In the genomic region with DNA sequence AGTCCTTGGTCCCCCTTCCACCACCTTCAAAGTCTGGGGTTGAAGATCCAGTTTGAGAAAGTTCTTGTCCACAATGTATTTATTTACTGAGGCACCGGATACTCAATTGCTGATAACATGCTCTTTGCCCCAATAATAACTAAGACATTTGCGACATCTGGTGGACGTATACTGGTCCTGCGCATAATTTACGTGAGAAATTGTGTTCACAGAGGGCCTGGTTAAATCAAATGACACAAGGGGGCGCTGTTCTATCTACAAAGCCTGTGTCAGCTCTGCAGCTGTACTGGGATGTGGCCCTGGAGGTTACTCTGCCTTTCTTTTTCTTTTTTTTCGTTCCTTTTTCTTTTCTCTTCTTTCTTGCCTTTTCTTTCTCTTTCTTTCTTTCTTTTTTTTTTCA, we compare ENCODE assay signal across 7 mouse cellular contexts. TPM values are rescaled to one million over a fixed set of nuclear protein-coding genes. Genes with fewer than 3 reads are reported as not detected.
A peak's percentile ranks its signal among the peaks of the same experiment; 100 is the strongest.
DNase-seq lines count a peak whose midpoint lies in the region; ATAC-seq lines count a peak whose summit lies in the region.

No protein-coding gene starts in this region.

- no peak overlapping the region for H3K4me3 ChIP-seq in forebrain, embryonic 14.5 days (ENCODE audit: low read depth, low read length)
- H3K4me3 ChIP-seq in hindbrain, embryonic 14.5 days (replicated peaks; ENCODE audit: low read length), result no peak overlapping the region

- no peaks in the 10 kb centered on the region for H3K27me3 ChIP-seq in forebrain, embryonic 14.5 days (replicated peaks; ENCODE audit: control insufficient read depth, insufficient read depth, low read length)
- H3K27me3 ChIP-seq in hindbrain, embryonic 14.5 days (ENCODE audit: control insufficient read depth, insufficient read depth, low read length), result no peaks in the 10 kb centered on the region

- H3K4me1 ChIP-seq in forebrain, embryonic 14.5 days (ENCODE audit: control insufficient read depth, insufficient read depth, low read length), result 0 out of 2 replicates have a peak, but pooled peaks cover 2% of the 10 kb centered on the region
- peaks cover 8% of the 10 kb centered on the region; the same call in 1 of the 2 replicates for H3K4me1 ChIP-seq in hindbrain, embryonic 14.5 days (replicated peaks; ENCODE audit: control insufficient read depth, insufficient read depth, low read length)

- 7% methylated on average over 7 of the region's 7 CpGs for WGBS in forebrain, embryonic 14.5 days
- WGBS in hindbrain, embryonic 14.5 days, result 9% methylated on average over 7 of the region's 7 CpGs

- no peak overlapping the region for H3K27ac ChIP-seq in forebrain, embryonic 14.5 days (ENCODE audit: low read depth, low read length)
- no peak overlapping the region for H3K27ac ChIP-seq in hindbrain, embryonic 14.5 days

- H3K4me2 ChIP-seq in forebrain, embryonic 14.5 days (ENCODE audit: low read length), result no peak overlapping the region
- H3K4me2 ChIP-seq in hindbrain, embryonic 14.5 days (replicated peaks), result no peak overlapping the region

- no peaks in the 10 kb centered on the region for H3K9me3 ChIP-seq in forebrain, embryonic 14.5 days (replicated peaks; ENCODE audit: control insufficient read depth, low read length)
- no peaks in the 10 kb centered on the region for H3K9me3 ChIP-seq in hindbrain, embryonic 14.5 days (ENCODE audit: control insufficient read depth, low read length)

- H3K9ac ChIP-seq in forebrain, embryonic 14.5 days (ENCODE audit: low read length), result no peak overlapping the region
- no peak overlapping the region for H3K9ac ChIP-seq in hindbrain, embryonic 14.5 days

- no peaks in the 10 kb centered on the region for H3K36me3 ChIP-seq in forebrain, embryonic 14.5 days (ENCODE audit: control insufficient read depth, insufficient read depth, low read length)
- no peaks in the 10 kb centered on the region for H3K36me3 ChIP-seq in hindbrain, embryonic 14.5 days (replicated peaks; ENCODE audit: control insufficient read depth, insufficient read depth)

- peak; percentile 90 for DNase-seq in R1 (ENCODE audit: low read depth, low spot score)
- DNase-seq in c-Kit-positive CD71-positive TER-119-positive erythroid progenitor cells, embryonic 14.5 days (ENCODE audit: low spot score), result peak; percentile 80
- peak; percentile 96 for DNase-seq in forebrain, embryonic 14.5 days (ENCODE audit: low spot score)
- peak; percentile 96 for DNase-seq in hindbrain, embryonic 14.5 days (ENCODE audit: low spot score)
- peak; percentile 59 to 74 for DNase-seq in left cerebral cortex, adult 18-20 months (ENCODE audit: low spot score in 2 of 2)
- DNase-seq in spleen, adult 12 weeks (ENCODE audit: low spot score), result peak; percentile 41

- peak; percentile 71 for ATAC-seq in forebrain, embryonic 14.5 days
- 0 out of 2 replicates have a peak, but pooled peaks have one; percentile 35 for ATAC-seq in hindbrain, embryonic 14.5 days (ENCODE audit: low FRiP score)
- ATAC-seq in megakaryocyte-erythroid progenitor cell, adult 5-6 weeks (replicated peaks; ENCODE audit: low FRiP score, low TSS enrichment, poor library complexity, severe bottlenecking), result peak; percentile 96

RNA-seq across cellular contexts. Expression of gene Cdca7l, which starts 39.2 kb away (rescaled TPM):
- polyA plus RNA-seq in forebrain, embryonic 14.5 days (2014; fragmentation: Nextera tagmentation; extraction: Ambion mirVana), result 11.1 and 12.6 TPM in 2 replicates
- 4.9 and 5.8 TPM in 2 replicates for polyA plus RNA-seq in hindbrain, embryonic 14.5 days (2014; fragmentation: Nextera tagmentation; extraction: Ambion mirVana)
- under 1 TPM; 0.35 to 0.37 TPM for total RNA-seq in left cerebral cortex, adult 18-20 months (2021)
- 52.3 and 91.9 TPM in 2 replicates for total RNA-seq in megakaryocyte-erythroid progenitor cell, adult 5-6 weeks (2014; fragmentation: Nextera tagmentation)
- 143 and 164 TPM in 2 replicates for total RNA-seq in megakaryocyte-erythroid progenitor cell, adult 5-6 weeks (2017)

Comparison
In these comparisons a context has a peak if more than half of its experiments do, and no peak if none do; other contexts are left out.
1. DNase-seq: peak in every context shown above with its lines; median percentile 96 in forebrain, embryonic 14.5 days; 96 in hindbrain, embryonic 14.5 days; 90 in R1; 80 in c-Kit-positive CD71-positive TER-119-positive erythroid progenitor cells, embryonic 14.5 days; 66 in left cerebral cortex, adult 18-20 months; 41 in spleen, adult 12 weeks.
2. ATAC-seq: peak in every context shown above with its lines; median percentile 96 in megakaryocyte-erythroid progenitor cell, adult 5-6 weeks; 71 in forebrain, embryonic 14.5 days; 35 in hindbrain, embryonic 14.5 days.
3. RNA of gene Cdca7l, which starts 39.2 kb away (total RNA-seq): 52.3 to 164 TPM in megakaryocyte-erythroid progenitor cell, adult 5-6 weeks; 0.35 to 0.37 TPM in left cerebral cortex, adult 18-20 months; every median in the first group is over 10 times any median in the second.